15 mouse cellular contexts compared by ENCODE assay signal in genomic region chr6:53218871-53219286, GRCm38 (mm10).
DNase-seq lines count a peak whose midpoint lies in the region; ATAC-seq and TF ChIP-seq lines count a peak whose summit lies in the region.
"Had no signal": no experiment of that assay in that cellular context is flagged by ENCODE, and none has a peak within 500 bp of the region (broad histone marks: within the 10 kb centered on the region; RNA-seq: fewer than 3 reads in every experiment).

No protein-coding gene starts in this region.

- H3K4me1 ChIP-seq in kidney, postnatal 0 days (replicated peaks; ENCODE audit: insufficient read depth, low read length): no peaks in the 10 kb centered on the region
- peaks cover 2% of the 10 kb centered on the region; the same call in 1 of the 2 replicates for H3K4me1 ChIP-seq in kidney, embryonic 15.5 days
- H3K4me1 ChIP-seq in embryonic facial prominence, embryonic 13.5 days: peaks cover 18% of the 10 kb centered on the region

- no peaks in the 10 kb centered on the region for H3K36me3 ChIP-seq in kidney, postnatal 0 days (ENCODE audit: insufficient read depth, low read length)
- H3K36me3 ChIP-seq in kidney, embryonic 15.5 days: no peaks in the 10 kb centered on the region
- no peaks in the 10 kb centered on the region for H3K36me3 ChIP-seq in embryonic facial prominence, embryonic 13.5 days
- H3K36me3 ChIP-seq: neural tube, embryonic 12.5 days had no signal

- intact Hi-C loops in heart, postnatal 25 days (cut with DNase I): loop anchor here (5.0 kb wide), 1 partner anchor 503 kb away; no protein-coding TSS in a partner anchor
- intact Hi-C loops in left cerebral cortex, postnatal 14 days (cut with DNase I): no loop called here

- DNase-seq in kidney, postnatal 0 days (ENCODE audit: low spot score): peak; percentile 54
- peak; percentile 41 for DNase-seq in heart, postnatal 25 days (ENCODE audit: low spot score)
- peak; percentile 18 for DNase-seq in lung, postnatal 25 days (ENCODE audit: low spot score)
- no peak for DNase-seq in gastrocnemius, postnatal 4 days (ENCODE audit: low spot score in 2 of 2)
- DNase-seq in adrenal gland, postnatal 14 days: no peak
- DNase-seq in left cerebral cortex, postnatal 14 days (ENCODE audit: low spot score in 2 of 2): no peak
- DNase-seq: adrenal gland, adult 2 months; embryo, embryonic 11 days; liver had no signal

- H3K9ac ChIP-seq in kidney, postnatal 0 days (ENCODE audit: low read depth, low read length): no peak overlapping the region
- no peak overlapping the region for H3K9ac ChIP-seq in kidney, embryonic 15.5 days
- no peak overlapping the region for H3K9ac ChIP-seq in embryonic facial prominence, embryonic 13.5 days
- H3K9ac ChIP-seq: neural tube, embryonic 12.5 days had no signal

- H3K27me3 ChIP-seq in kidney, postnatal 0 days (ENCODE audit: insufficient read depth, low read length): no peaks in the 10 kb centered on the region
- H3K27me3 ChIP-seq in kidney, embryonic 15.5 days: no peaks in the 10 kb centered on the region
- H3K27me3 ChIP-seq in embryonic facial prominence, embryonic 13.5 days: no peaks in the 10 kb centered on the region
- H3K27me3 ChIP-seq: neural tube, embryonic 12.5 days; Patski had no signal

- ATAC-seq in kidney, postnatal 0 days (replicated peaks; ENCODE audit: low FRiP score, low read depth): no peak
- no peak for ATAC-seq in kidney, embryonic 15.5 days (replicated peaks; ENCODE audit: low FRiP score)
- no peak for ATAC-seq in embryonic facial prominence, embryonic 13.5 days (ENCODE audit: insufficient number of reproducible peaks, insufficient read depth, low FRiP score, low TSS enrichment, low read depth)
- ATAC-seq: CD4-positive, CD25-positive, alpha-beta regulatory T cell, adult 4 months; intestine, postnatal 0 days; Patski had no signal

- TF ChIP-seq CTCF in kidney, postnatal 0 days (IDR thresholded peaks at IDR 0.05; ENCODE audit: low read depth): no peak

- H3K9me3 ChIP-seq in kidney, postnatal 0 days (replicated peaks; ENCODE audit: low read length): no peaks in the 10 kb centered on the region
- no peaks in the 10 kb centered on the region for H3K9me3 ChIP-seq in kidney, embryonic 15.5 days (replicated peaks)
- no peaks in the 10 kb centered on the region for H3K9me3 ChIP-seq in embryonic facial prominence, embryonic 13.5 days
- H3K9me3 ChIP-seq: neural tube, embryonic 12.5 days had no signal

- no peak overlapping the region for H3K27ac ChIP-seq in kidney, postnatal 0 days
- H3K27ac ChIP-seq in kidney, embryonic 15.5 days: no peak overlapping the region
- 0 out of 2 replicates have a peak overlapping the region, but pooled peaks have one; percentile 28 for H3K27ac ChIP-seq in embryonic facial prominence, embryonic 13.5 days
- H3K27ac ChIP-seq: neural tube, embryonic 12.5 days had no signal

- WGBS in kidney, postnatal 0 days: 61% methylated on average over 10 of the region's 10 CpGs
- 63% methylated on average over 10 of the region's 10 CpGs for WGBS in kidney, embryonic 15.5 days
- 25% methylated on average over 10 of the region's 10 CpGs for WGBS in embryonic facial prominence, embryonic 13.5 days

- H3K4me3 ChIP-seq in kidney, postnatal 0 days (replicated peaks; ENCODE audit: low read depth, low read length): no peak overlapping the region
- no peak overlapping the region for H3K4me3 ChIP-seq in kidney, embryonic 15.5 days (replicated peaks)
- H3K4me3 ChIP-seq in embryonic facial prominence, embryonic 13.5 days: no peak overlapping the region
- H3K4me3 ChIP-seq: neural tube, embryonic 12.5 days had no signal

- no peak overlapping the region for H3K4me2 ChIP-seq in kidney, postnatal 0 days (ENCODE audit: low read length)
- no peak overlapping the region for H3K4me2 ChIP-seq in kidney, embryonic 15.5 days
- no peak overlapping the region for H3K4me2 ChIP-seq in embryonic facial prominence, embryonic 13.5 days
- H3K4me2 ChIP-seq: neural tube, embryonic 12.5 days had no signal

Comparison
In these comparisons a context has a peak if more than half of its experiments do, and no peak if none do; other contexts are left out.
1. DNase-seq: peak in kidney, postnatal 0 days (single experiment), heart, postnatal 25 days (single experiment) and lung, postnatal 25 days (single experiment); none in gastrocnemius, postnatal 4 days (0 of 2), adrenal gland, postnatal 14 days (single experiment) and left cerebral cortex, postnatal 14 days (0 of 2).